Mouse (Mus musculus): ENCODE results near the gene Phlpp1.
A peak's percentile ranks its signal among the peaks of the same experiment; 100 is the strongest.
"Not testable (repeated sequence)": the region's sequence is repeated elsewhere in the genome, so short reads cannot be mapped to it uniquely, and the experiment has no call there.

The Phlpp1 gene

GRCm38 (mm10) chr1:106268028-106268799 lies 96.7 kb downstream of the Phlpp1 start:
- peak; percentile 41 to 49 for DNase-seq

- no peak for DNase-seq
These were observed 97.8 kb downstream of the Phlpp1 start for GRCm38 (mm10) chr1:106269337-106269736.

DNA sequence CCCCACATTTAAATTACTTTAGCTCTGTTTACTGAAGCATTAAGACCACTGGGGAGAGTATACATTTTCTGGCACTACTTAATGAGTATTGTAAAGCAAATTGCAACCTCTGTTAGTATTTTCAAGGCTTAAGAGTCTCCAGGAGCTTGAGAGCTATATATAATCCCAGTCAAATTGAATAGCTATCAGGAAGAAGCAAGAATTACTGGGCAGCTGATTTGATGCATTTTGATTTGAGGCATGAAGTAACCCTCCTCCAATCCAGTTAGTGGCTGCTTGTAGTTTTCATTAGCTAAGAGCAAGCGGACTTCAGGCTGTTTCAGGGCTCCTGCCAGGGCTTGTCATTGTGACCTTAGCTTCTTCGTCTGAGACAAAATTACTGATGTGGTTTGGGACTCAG lies 101.4 kb downstream of the Phlpp1 start:
- no peak for DNase-seq

GRCm38 (mm10) chr1:106273801-106274200 lies 102.2 kb downstream of the Phlpp1 start:
- no peak for DNase-seq

DNA sequence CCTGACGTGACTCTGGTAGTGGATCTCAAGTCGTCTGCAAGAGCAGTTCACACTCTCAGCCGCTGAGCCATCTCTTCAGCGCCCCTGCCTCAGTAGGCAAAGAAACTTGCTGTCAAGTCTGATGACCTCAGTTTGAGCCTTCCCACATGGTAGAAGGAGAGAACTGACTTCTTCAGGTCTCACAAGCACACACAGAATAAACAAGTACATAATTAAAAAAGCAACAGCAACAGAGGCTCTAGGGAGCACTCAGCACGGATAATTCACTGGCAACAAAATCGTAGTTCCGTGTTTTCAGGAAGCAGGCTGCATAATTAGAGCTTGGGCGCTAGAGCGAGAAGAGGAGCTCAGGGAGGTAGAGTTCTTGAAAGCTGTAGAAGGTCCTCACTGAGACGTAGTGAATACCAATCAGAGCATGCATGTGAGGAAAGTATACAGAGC lies 103.0 kb downstream of the Phlpp1 start:
- DNase-seq, result peak in 1 of 2 experiments; percentile 44

- DNase-seq, result no peak
These were observed 103.6 kb downstream of the Phlpp1 start for GRCm38 (mm10) chr1:106275142-106275541.

GRCm38 (mm10) chr1:106275731-106276130 lies 104.2 kb downstream of the Phlpp1 start:
- DNase-seq, result no peak

GRCm38 (mm10) chr1:106276824-106277223 lies 105.3 kb downstream of the Phlpp1 start:
- DNase-seq, result no peak

GRCm38 (mm10) chr1:106277286-106277685 lies 105.7 kb downstream of the Phlpp1 start:
- no peak for DNase-seq

- DNase-seq, result no peak
These were observed 107.1 kb downstream of the Phlpp1 start for GRCm38 (mm10) chr1:106278552-106279060.

DNA sequence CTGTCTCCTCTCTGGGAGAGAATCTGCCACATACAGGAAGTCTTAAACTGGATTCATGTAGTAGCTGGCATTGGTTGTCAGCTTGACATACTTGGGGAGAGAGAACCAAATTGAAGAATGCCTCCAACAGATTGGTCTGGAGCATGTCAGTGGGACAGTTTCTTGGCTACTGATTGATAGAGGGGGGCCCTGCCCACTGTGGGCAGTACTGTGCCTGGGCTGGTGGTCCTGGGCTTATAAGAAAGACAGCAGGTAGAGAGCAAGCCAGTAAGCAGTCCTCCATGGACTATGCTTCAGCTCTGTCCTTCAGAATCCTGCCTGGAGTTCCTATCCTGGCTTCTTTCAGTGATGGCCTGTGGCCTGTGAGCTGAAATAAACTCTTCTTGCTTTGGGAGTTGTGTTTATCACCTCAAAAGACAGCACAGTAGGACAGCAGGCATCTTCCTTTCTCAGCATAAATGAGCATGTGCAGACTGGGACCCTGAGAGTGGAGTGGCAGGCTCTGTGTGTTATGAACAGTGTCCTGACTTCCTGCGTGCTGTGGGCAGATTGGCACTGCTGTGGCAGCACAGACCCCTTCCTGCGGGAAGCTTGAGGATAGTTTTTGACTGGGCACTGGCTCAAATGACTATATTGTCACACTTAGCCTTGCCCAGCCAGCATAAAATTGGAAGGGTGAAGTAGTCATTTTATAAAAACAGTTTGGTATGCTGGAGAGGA lies 108.0 kb downstream of the Phlpp1 start:
- DNase-seq, result no peak

- DNase-seq, result peak in 1 of 2 experiments; percentile 39
These were observed 108.8 kb downstream of the Phlpp1 start for GRCm38 (mm10) chr1:106280171-106280913.

GRCm38 (mm10) chr1:106286815-106287214 lies 115.3 kb downstream of the Phlpp1 start:
- DNase-seq, result no peak

GRCm38 (mm10) chr1:106289065-106289464 lies 117.5 kb downstream of the Phlpp1 start:
- no peak for DNase-seq

DNA sequence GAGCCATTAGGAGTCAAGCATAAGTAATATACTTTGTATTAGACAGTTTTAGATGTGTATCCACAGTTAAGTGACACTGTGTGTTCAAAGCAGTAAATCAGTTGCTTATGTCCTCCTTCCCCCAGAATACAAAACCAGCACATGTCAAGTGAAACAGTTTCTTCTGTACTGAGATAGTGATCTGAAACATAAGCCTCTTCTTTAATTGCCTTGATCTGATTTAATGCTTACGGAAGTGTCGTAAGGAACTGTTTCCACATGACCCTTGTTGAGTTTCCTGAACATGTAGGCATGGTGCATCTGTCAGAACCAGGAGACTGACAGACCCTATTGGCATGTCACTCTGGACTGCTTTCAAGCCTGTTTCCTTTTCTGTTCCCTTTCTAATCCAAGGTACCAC lies 118.0 kb downstream of the Phlpp1 start:
- no peak for DNase-seq

DNA sequence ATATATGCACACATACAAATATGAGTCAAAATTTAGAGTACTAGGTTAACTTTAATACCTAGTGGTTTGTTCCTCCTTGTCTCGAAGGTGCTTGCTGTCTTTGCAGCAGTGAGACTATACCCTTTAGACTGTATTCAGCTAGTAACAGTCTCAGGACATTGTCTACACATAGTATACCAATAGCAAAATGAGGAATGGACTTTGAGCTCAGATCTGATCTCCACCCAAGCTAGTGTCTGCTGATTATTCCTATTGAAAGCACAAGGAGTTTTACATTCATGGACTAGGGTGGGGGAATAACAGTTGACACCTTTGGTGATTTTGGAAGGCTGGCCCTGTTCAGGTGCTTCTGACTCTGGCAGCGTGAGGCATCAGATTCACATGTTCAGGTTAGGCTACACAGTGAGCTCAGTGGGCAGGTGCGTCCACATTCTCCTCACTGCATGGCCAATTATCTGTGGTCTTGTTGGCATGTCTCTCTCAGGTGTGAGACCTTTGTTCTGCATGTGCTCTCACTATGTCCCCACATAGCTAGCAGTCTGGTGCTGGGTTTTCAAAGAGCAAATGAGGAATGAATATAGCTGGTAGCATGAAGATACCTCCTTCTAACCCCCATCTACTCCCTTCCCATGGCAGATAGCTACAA lies 138.0 kb downstream of the Phlpp1 start:
- no peak for DNase-seq

DNA sequence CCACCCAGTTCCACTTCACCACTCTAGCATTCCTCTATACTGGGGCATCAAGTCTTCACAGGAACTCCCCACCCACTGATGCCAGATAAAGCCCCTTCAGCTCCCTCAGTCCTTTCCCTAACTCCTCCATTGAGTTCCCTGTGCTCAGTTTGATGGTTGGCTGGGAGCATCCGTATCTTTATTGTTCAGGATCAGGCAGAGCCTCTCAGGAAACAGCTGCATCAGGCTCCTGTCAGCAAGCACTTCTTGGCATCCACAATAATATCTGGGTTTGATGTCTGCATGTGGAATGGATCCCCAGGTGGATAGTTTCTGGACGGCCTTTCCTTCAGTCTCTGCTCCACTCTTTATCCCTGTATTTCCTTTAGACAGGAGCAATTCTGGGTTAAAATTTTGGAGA lies 138.7 kb downstream of the Phlpp1 start:
- DNase-seq, result no peak

- DNase-seq, result not testable (repeated sequence)
These were observed 140.3 kb downstream of the Phlpp1 start for GRCm38 (mm10) chr1:106311830-106312229.

GRCm38 (mm10) chr1:106314476-106314875 lies 142.9 kb downstream of the Phlpp1 start:
- no peak for DNase-seq

DNA sequence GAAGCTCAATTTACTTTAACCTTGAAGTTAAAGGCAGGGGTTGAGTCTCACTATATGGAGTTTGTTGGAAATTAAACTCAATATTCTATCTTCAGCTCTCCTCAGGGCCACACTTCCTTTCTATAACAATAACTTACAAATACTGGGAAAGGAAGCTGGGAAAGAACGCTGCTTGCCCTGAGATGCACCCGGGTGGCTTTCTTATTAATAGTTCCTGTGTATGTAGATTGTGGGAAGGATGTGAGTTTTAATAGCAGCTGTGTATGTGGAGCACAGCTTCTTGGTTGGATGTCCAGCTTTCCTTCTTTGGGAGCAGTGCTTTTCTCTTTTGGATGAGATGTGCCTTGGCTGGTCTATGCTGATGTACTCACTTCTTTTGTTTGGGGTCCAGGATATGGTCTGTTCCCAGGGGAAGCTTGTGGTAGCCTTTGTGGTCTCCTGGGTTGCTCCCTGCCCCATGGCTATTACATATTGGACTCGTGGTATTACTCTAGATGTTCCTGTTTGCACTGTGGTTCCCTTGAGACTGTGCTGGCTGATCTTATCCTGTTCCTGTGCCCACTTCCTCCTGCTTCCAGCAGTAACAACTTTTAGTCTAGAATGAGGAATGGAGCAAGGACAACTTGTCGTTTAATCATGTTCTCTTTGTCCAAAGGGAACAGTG lies 145.2 kb downstream of the Phlpp1 start:
- peak; percentile 23 to 24 for DNase-seq

GRCm38 (mm10) chr1:106318341-106318740 lies 146.8 kb downstream of the Phlpp1 start:
- DNase-seq, result no peak

- DNase-seq, result no peak
These were observed 149.0 kb downstream of the Phlpp1 start for GRCm38 (mm10) chr1:106320583-106320982.
